Comparison of ENCODE assay signal across 8 mouse cellular contexts in genomic region chr8:128025251-128025856, GRCm38 (mm10).
DNase-seq lines count a peak whose midpoint lies in the region; ATAC-seq and TF ChIP-seq lines count a peak whose summit lies in the region.

No protein-coding gene starts in this region.

- no peak for TF ChIP-seq CTCF in liver, adult 2 months (IDR thresholded peaks at IDR 0.05; ENCODE audit: low read depth, low read length)

- H3K27ac ChIP-seq in embryonic facial prominence, embryonic 11.5 days (replicated peaks; ENCODE audit: low read depth, low read length): peak overlapping the region; percentile 41
- H3K27ac ChIP-seq in liver, adult 2 months (replicated peaks; ENCODE audit: insufficient read depth, low read depth, low read length): peak overlapping the region; percentile 69
- H3K27ac ChIP-seq in neural tube, embryonic 13.5 days (replicated peaks): peak overlapping the region; percentile 70

- no peaks in the 10 kb centered on the region; the same call in 1 of the 2 replicates for H3K4me1 ChIP-seq in embryonic facial prominence, embryonic 11.5 days (ENCODE audit: control insufficient read depth, insufficient read depth, low read length)
- peaks cover 13% of the 10 kb centered on the region; the same call in 1 of the 2 replicates for H3K4me1 ChIP-seq in liver, adult 2 months (ENCODE audit: control insufficient read depth, insufficient read depth, low read length)
- H3K4me1 ChIP-seq in neural tube, embryonic 13.5 days (replicated peaks): peaks cover 21% of the 10 kb centered on the region

- 0 out of 2 replicates have a peak overlapping the region, but pooled peaks have one; percentile 9 for H3K9ac ChIP-seq in embryonic facial prominence, embryonic 11.5 days (replicated peaks; ENCODE audit: low read length)
- H3K9ac ChIP-seq in liver, adult 2 months (ENCODE audit: low read depth, low read length): no peak overlapping the region
- H3K9ac ChIP-seq in neural tube, embryonic 13.5 days: no peak overlapping the region

- ATAC-seq in embryonic facial prominence, embryonic 11.5 days (replicated peaks; ENCODE audit: insufficient number of reproducible peaks, low FRiP score, low TSS enrichment, low read depth): peak; percentile 81
- ATAC-seq in neural tube, embryonic 13.5 days (ENCODE audit: low read depth): peak; percentile 69; the same call in 1 of the 2 replicates
- no peak for ATAC-seq in megakaryocyte-erythroid progenitor cell, adult 5-6 weeks (replicated peaks; ENCODE audit: low FRiP score, low TSS enrichment, poor library complexity, severe bottlenecking)

- no peaks in the 10 kb centered on the region for H3K27me3 ChIP-seq in embryonic facial prominence, embryonic 11.5 days (ENCODE audit: control insufficient read depth, insufficient read depth, low read length)
- H3K27me3 ChIP-seq in liver, adult 2 months (ENCODE audit: control insufficient read depth, insufficient read depth, low read length): no peaks in the 10 kb centered on the region
- no peaks in the 10 kb centered on the region for H3K27me3 ChIP-seq in neural tube, embryonic 13.5 days

- 48% methylated on average over 7 of the region's 7 CpGs for WGBS in embryonic facial prominence, embryonic 11.5 days
- 12% methylated on average over 7 of the region's 7 CpGs for WGBS in liver, adult 2 months
- 43% methylated on average over 7 of the region's 7 CpGs for WGBS in neural tube, embryonic 13.5 days

- H3K9me3 ChIP-seq in embryonic facial prominence, embryonic 11.5 days (replicated peaks; ENCODE audit: control insufficient read depth, low read length): no peaks in the 10 kb centered on the region
- no peaks in the 10 kb centered on the region for H3K9me3 ChIP-seq in neural tube, embryonic 13.5 days

- no peaks in the 10 kb centered on the region for H3K36me3 ChIP-seq in embryonic facial prominence, embryonic 11.5 days (replicated peaks; ENCODE audit: control insufficient read depth, insufficient read depth, low read depth, low read length)
- H3K36me3 ChIP-seq in liver, adult 2 months (ENCODE audit: control insufficient read depth, insufficient read depth, low read length): no peaks in the 10 kb centered on the region
- H3K36me3 ChIP-seq in neural tube, embryonic 13.5 days: no peaks in the 10 kb centered on the region

- H3K4me2 ChIP-seq in embryonic facial prominence, embryonic 11.5 days (ENCODE audit: low read depth, low read length): no peak overlapping the region
- no peak overlapping the region for H3K4me2 ChIP-seq in neural tube, embryonic 13.5 days

- no peaks in the 10 kb centered on the region for H3K79me2 ChIP-seq in liver, adult 2 months (ENCODE audit: control insufficient read depth, insufficient read depth, low read length)

- peak; percentile 66 to 71 for DNase-seq in right cerebral cortex, postnatal 10 days (ENCODE audit: low spot score in 2 of 2)
- no peak for DNase-seq in right cerebral cortex, adult 2 months (ENCODE audit: low spot score in 2 of 2)
- peak; percentile 68 for DNase-seq in embryonic facial prominence, embryonic 11.5 days (ENCODE audit: low spot score)
- DNase-seq in heart, adult 8-10 months (ENCODE audit: low spot score): peak; percentile 84
- DNase-seq in kidney, adult 18-20 months: peak; percentile 64
- peak; percentile 81 for DNase-seq in liver, adult 2 months (ENCODE audit: extremely low read depth, low read depth, low spot score)

- H3K4me3 ChIP-seq in embryonic facial prominence, embryonic 11.5 days (ENCODE audit: low read depth, low read length): no peak overlapping the region
- no peak overlapping the region for H3K4me3 ChIP-seq in liver, adult 2 months (ENCODE audit: insufficient read depth, low read depth, low read length)
- H3K4me3 ChIP-seq in neural tube, embryonic 13.5 days: no peak overlapping the region

- no peak for TF ChIP-seq POLR2A in liver, adult 2 months (IDR thresholded peaks at IDR 0.05; ENCODE audit: extremely low read depth, insufficient read depth, low read length)

Comparison
In these comparisons a context has a peak if more than half of its experiments do, and no peak if none do; other contexts are left out.
1. DNase-seq: peak in right cerebral cortex, postnatal 10 days (2 of 2), embryonic facial prominence, embryonic 11.5 days (single experiment), heart, adult 8-10 months (single experiment), kidney, adult 18-20 months (single experiment) and liver, adult 2 months (single experiment); none in right cerebral cortex, adult 2 months (0 of 2).
2. Peak in every context shown above with its lines, with median percentiles within 50 percentile points of each other: H3K27ac ChIP-seq.